Mouse (Mus musculus) heart, postnatal 0 days (tissue): ENCODE measurements around the gene Sh3bp5. TPM values are rescaled to one million over a fixed set of nuclear protein-coding genes. Genes with fewer than 3 reads are reported as not detected.

Source experiments
- ATAC-seq: fragments of 200-750 bp; cut with Nextera tagmentation; 2 replicates; pipeline ENCODE4 v1.8.0; 2017; ENCODE audit warnings: low read depth, moderate number of reproducible peaks, moderate library complexity; ENCODE audit not compliant: insufficient read depth
- DNase-seq: peaks from one replicate; pipeline ENCODE4 v3.0.0-alpha.2; 2016; ENCODE audit warnings: low spot score
- H3K27ac ChIP-seq: fragments of 300-500 bp; sonication (generic); 2 replicates; pipeline ENCODE4 v1.5.1; 2014; ENCODE audit warnings: low read depth, mild to moderate bottlenecking
- H3K27me3 ChIP-seq: fragments of 300-500 bp; sonication (generic); 2 replicates; pipeline ENCODE4 v1.6.1; 2014; ENCODE audit warnings: low read length, mixed read lengths; ENCODE audit not compliant: control insufficient read depth, insufficient read depth
- H3K36me3 ChIP-seq: fragments of 300-500 bp; sonication (generic); replicated peaks from 2 replicates; pipeline ENCODE4 v1.6.1; 2014; ENCODE audit warnings: low read length, mixed read lengths; ENCODE audit not compliant: control insufficient read depth, insufficient read depth
- H3K4me1 ChIP-seq: fragments of 300-500 bp; sonication (generic); 2 replicates; pipeline ENCODE4 v1.6.1; 2014; ENCODE audit warnings: antibody characterized with exemption; ENCODE audit not compliant: control insufficient read depth, insufficient read depth
- H3K4me2 ChIP-seq: fragments of 300-500 bp; sonication (generic); 2 replicates; pipeline ENCODE4 v1.6.1; 2014; ENCODE audit warnings: low read depth, mild to moderate bottlenecking, low read length, moderate library complexity
- H3K4me3 ChIP-seq: fragments of 300-500 bp; sonication (generic); 2 replicates; pipeline ENCODE4 v1.5.1; 2014; ENCODE audit warnings: low read depth, low read length
- H3K9ac ChIP-seq: fragments of 300-500 bp; sonication (generic); replicated peaks from 2 replicates; pipeline ENCODE4 v1.6.1; 2014; ENCODE audit warnings: low read depth, low read length, mixed read lengths
- H3K9me3 ChIP-seq: fragments of 300-500 bp; sonication (generic); replicated peaks from 2 replicates; pipeline ENCODE4 v1.6.1; 2016; ENCODE audit warnings: low read length; ENCODE audit not compliant: control insufficient read depth
- CTCF ChIP-seq: IDR thresholded peaks from 2 replicates; pipeline ENCODE4 v1.5.1; 2016; ENCODE audit warnings: antibody characterized with exemption, control low read depth, low read depth
- EP300 ChIP-seq: IDR thresholded peaks from 2 replicates; pipeline ENCODE4 v1.6.1; 2016; ENCODE audit warnings: antibody characterized with exemption, low read depth
- WGBS: fragments of 180-500 bp; shearing (Covaris S2); extraction: QIAGEN DNeasy Blood & Tissue Kit; methylation state at CpG from one replicate; pipeline ENCODE4 v1.1.7; 2014; 5-methylcytosine and 5-hydroxymethylcytosine counted together
- polyA plus RNA-seq: library from polyadenylated mRNA; unstranded; fragments of >200 nt; fragmentation: Nextera tagmentation; extraction: Ambion mirVana; gene quantifications from 2 replicates; pipeline ENCODE4 v1.2.1, GENCODE M21; 2015
- total RNA-seq: library from RNA; depleted of rRNA; stranded (reverse); fragments of >200 nt; gene quantifications from 2 replicates; pipeline ENCODE4 v1.2.3, GENCODE M21; 2014; ENCODE audit warnings: low replicate concordance

The Sh3bp5 gene
- total and polyA plus RNA-seq, 2 experiments from 2014 or later = 10.2 to 43.4 TPM

DNA sequence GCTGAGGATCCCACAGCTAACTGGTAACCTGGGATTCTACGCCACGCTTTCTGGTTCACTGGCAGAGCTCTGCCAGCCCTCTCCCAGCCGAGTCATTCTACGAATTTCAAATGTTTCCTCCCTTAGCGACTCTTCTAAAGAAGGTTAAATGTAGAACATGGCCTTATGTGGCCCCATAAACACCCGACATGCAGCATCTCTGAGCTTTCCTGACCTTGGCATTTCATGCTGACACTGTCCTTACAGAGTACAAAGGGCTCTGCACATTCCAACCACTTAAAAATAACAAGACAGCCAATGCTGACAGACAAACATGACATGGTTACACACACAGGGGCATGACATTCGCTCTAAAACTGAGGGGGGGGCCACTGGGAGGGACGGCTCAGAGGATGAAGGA is 27.2 kb downstream of the Sh3bp5 start:
- no peak for TF ChIP-seq CTCF
- TF ChIP-seq EP300 = peak; percentile 29; the same call in 1 of the 2 replicates
- Histone ChIP-seq H3K4me3 (no peak overlapping the region), H3K9ac (no peak overlapping the region), H3K27me3 (no peaks in the 10 kb centered on the region), H3K36me3 (peaks cover 12% of the 10 kb centered on the region; the same call in 1 of the 2 replicates), H3K4me1 (peaks cover 76% of the 10 kb centered on the region), H3K9me3 (no peaks in the 10 kb centered on the region), H3K4me2 (no peak overlapping the region), H3K27ac (peak overlapping the region; percentile 91)
- DNase-seq = peak; percentile 82
- peak; percentile 83 for ATAC-seq
- WGBS = 21% methylated on average over 8 of the region's 8 CpGs

DNA sequence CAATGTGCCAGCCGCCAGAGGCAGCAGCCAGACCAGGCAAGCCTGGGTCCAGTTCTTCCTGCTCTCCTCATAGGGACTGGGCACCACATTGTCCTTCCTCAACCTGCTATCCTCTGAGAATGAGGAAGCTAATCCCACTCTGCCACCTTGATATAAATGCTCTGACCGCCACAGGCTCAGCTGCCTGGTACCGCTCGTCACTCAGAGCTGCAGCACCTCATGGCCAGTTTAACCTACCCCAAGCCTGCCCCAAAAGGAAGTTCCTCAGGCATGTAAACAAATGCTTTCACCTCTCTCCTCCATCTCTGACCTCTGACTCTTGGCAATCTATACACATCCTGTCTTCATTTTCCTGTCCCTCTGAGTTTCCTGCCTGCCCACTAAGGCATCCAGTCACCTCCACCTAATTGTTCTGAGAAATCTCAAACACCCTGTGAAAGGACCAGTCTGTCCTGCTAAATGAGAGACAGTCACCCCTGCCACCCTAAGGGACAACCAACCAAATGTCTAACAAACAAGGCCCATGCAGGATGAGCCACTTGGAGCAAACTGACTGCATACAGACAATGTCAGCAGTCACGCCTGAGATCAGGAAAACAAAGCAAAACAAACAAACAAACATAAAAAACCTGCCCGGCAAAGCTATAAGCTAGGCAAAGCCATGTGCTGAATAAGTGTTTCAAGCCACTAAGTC is 27.8 kb downstream of the Sh3bp5 start:
- Histone ChIP-seq H3K27me3 (no peaks in the 10 kb centered on the region), H3K36me3 (peaks cover 12% of the 10 kb centered on the region; the same call in 1 of the 2 replicates), H3K9ac (no peak overlapping the region), H3K4me1 (peaks cover 73% of the 10 kb centered on the region), H3K4me3 (no peak overlapping the region), H3K4me2 (no peak overlapping the region), H3K9me3 (no peaks in the 10 kb centered on the region), H3K27ac (peak overlapping the region; percentile 91)
- DNase-seq (no peak), ATAC-seq (no peak)
- TF ChIP-seq CTCF (no peak), EP300 (0 out of 2 replicates have a peak, but pooled peaks have one; percentile 40)
- 52% methylated on average over 6 of the region's 6 CpGs for WGBS

- ATAC-seq (no peak), DNase-seq (no peak)
- Histone ChIP-seq H3K27me3 (no peaks in the 10 kb centered on the region), H3K9ac (no peak overlapping the region), H3K4me3 (no peak overlapping the region), H3K9me3 (no peaks in the 10 kb centered on the region), H3K4me2 (no peak overlapping the region), H3K27ac (peak overlapping the region; percentile 91), H3K36me3 (peaks cover 12% of the 10 kb centered on the region; the same call in 1 of the 2 replicates), H3K4me1 (peaks cover 72% of the 10 kb centered on the region)
- WGBS = 61% methylated on average over 15 of the region's 15 CpGs
- TF ChIP-seq EP300 (no peak), CTCF (no peak)
These were observed 28.7 kb downstream of the Sh3bp5 start for GRCm38 (mm10) chr14:31407208-31407607.

DNA sequence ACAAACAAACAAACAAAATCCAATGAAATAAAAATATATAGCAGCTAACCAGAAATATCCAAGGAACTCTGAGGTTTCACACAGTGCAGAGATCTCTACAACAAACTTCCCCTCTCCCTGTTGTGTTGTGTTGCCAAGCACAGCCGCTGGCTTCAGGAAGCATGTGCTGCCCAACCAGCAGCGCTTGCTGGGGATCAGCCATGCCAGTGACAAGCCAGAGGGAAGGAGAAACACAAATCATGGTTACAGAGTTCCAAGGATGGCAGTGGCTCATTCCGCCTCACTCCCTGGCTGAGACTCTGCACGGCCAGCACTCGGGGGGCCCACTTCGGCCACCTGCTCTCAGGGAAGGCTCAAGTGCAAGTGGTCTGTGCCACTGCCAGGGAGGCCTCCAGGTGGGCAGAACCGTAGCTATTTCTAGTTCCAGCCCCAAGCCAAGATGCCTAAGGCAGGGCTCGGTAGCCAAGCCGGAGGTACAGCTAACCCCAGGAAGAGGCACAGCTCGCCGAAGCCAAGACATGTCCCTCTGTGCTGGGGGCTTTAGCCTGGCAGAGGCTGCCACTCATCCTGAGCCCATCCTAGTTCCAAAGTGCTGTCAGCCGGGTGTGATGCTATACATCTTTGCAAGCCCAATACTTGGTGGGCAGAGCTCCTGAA is 29.6 kb downstream of the Sh3bp5 start:
- no peak overlapping the region for H3K4me3 ChIP-seq
- TF ChIP-seq EP300 (no peak), CTCF (no peak)
- peaks cover 9% of the 10 kb centered on the region; the same call in 1 of the 2 replicates for H3K36me3 ChIP-seq
- H3K4me1 ChIP-seq = peaks cover 73% of the 10 kb centered on the region
- H3K9me3 ChIP-seq = no peaks in the 10 kb centered on the region
- H3K27me3 ChIP-seq = no peaks in the 10 kb centered on the region
- H3K27ac ChIP-seq = peak overlapping the region; percentile 91
- 51% methylated on average over 12 of the region's 12 CpGs for WGBS
- H3K9ac ChIP-seq = no peak overlapping the region
- DNase-seq = no peak
- no peak overlapping the region for H3K4me2 ChIP-seq
- ATAC-seq = no peak

DNA sequence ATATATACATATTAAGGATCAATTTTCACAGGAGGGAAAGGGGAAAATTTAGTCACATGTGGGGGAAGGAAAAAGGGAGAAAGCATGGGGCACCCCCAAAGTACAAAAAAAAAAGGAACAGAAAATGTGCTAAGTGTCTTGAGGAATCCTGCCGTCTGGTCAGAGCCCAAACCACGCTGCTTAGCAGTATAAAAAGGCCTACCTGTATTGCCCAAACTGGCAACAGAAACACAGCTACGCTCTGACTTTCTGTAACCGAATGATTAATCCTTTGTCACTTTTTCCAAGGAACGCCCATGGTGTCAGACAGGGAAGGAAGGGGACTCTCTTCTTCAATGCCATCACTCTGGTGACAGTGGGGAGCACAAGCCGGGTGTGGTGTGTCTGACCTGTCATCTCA is 30.2 kb downstream of the Sh3bp5 start:
- Histone ChIP-seq H3K4me1 (peaks cover 76% of the 10 kb centered on the region), H3K4me3 (no peak overlapping the region), H3K9me3 (no peaks in the 10 kb centered on the region), H3K9ac (no peak overlapping the region), H3K27ac (no peak overlapping the region), H3K4me2 (no peak overlapping the region), H3K27me3 (no peaks in the 10 kb centered on the region), H3K36me3 (0 out of 2 replicates have a peak, but pooled peaks cover 4% of the 10 kb centered on the region)
- WGBS = 84% methylated on average over 6 of the region's 6 CpGs
- ATAC-seq (no peak), DNase-seq (no peak)
- TF ChIP-seq CTCF (no peak), EP300 (no peak)
